Mouse (Mus musculus) myocyte (in vitro differentiated cells): ENCODE measurements around the gene Vps52. TPM values are rescaled to one million over a fixed set of nuclear protein-coding genes. Genes with fewer than 3 reads are reported as not detected.

Source experiments
- H3K27me3 ChIP-seq: one replicate; pipeline ENCODE4 v1.6.1; 2011; ENCODE audit not compliant: control insufficient read depth, insufficient read depth, insufficient read length
- H3K36me3 ChIP-seq: one replicate; pipeline ENCODE4 v1.6.1; 2011; ENCODE audit not compliant: control insufficient read depth, insufficient read depth
- H3K4me2 ChIP-seq: one replicate; pipeline ENCODE4 v1.6.1; 2011; ENCODE audit warnings: low read depth, control low read depth
- H3K4me3 ChIP-seq: one replicate; pipeline ENCODE4 v1.5.1; 2011; ENCODE audit warnings: mild to moderate bottlenecking, control low read depth, moderate library complexity
- H3K79me2 ChIP-seq: one replicate; pipeline ENCODE4 v1.6.1; 2011; ENCODE audit not compliant: control insufficient read depth, insufficient read depth
- H3ac ChIP-seq: one replicate; pipeline ENCODE4 v1.6.1; 2011; ENCODE audit not compliant: control insufficient read depth, insufficient read length
- CEBPB ChIP-seq: IDR thresholded peaks from 2 replicates; pipeline ENCODE4 v1.6.1; 2011; ENCODE audit warnings: mild to moderate bottlenecking, moderate library complexity; ENCODE audit not compliant: poor library complexity, insufficient read depth, severe bottlenecking
- E2F4 ChIP-seq: IDR thresholded peaks from one replicate; pipeline ENCODE4 v1.6.1; 2011; ENCODE audit warnings: mild to moderate bottlenecking, control low read depth, moderate library complexity; ENCODE audit not compliant: insufficient read depth
- MAX ChIP-seq: IDR thresholded peaks from one replicate; pipeline ENCODE4 v1.6.1; 2011; ENCODE audit warnings: low read depth, mild to moderate bottlenecking, control low read depth
- MYOD1 ChIP-seq, 3 experiments: IDR thresholded peaks; one replicate each; pipeline ENCODE4 v1.6.1; 2011; ENCODE audit warnings: control low read depth in 2 of 3, low read depth in 2 of 3, mild to moderate bottlenecking in 2 of 3, moderate library complexity in 1 of 3; ENCODE audit not compliant: insufficient read length in 2 of 3, control insufficient read depth in 1 of 3
- MYOG ChIP-seq, 3 experiments: IDR thresholded peaks; one replicate each; pipeline ENCODE4 v1.6.1; 2011; ENCODE audit warnings: control low read depth in 2 of 3, low read depth in 2 of 3, mild to moderate bottlenecking in 2 of 3; ENCODE audit not compliant: insufficient read length in 2 of 3, control insufficient read depth in 1 of 3, insufficient read depth in 1 of 3
- POLR2A ChIP-seq: IDR thresholded peaks from one replicate; pipeline ENCODE4 v1.6.1; 2011; ENCODE audit warnings: low read depth, mild to moderate bottlenecking, control low read depth, moderate library complexity; ENCODE audit not compliant: insufficient read length
- POLR2AphosphoS2 ChIP-seq: IDR thresholded peaks from one replicate; pipeline ENCODE4 v1.6.1; 2011; ENCODE audit warnings: low read depth, control low read depth; ENCODE audit not compliant: insufficient read length
- REST ChIP-seq: IDR thresholded peaks from one replicate; pipeline ENCODE4 v1.6.1; 2011; ENCODE audit warnings: mild to moderate bottlenecking, control low read depth, moderate library complexity; ENCODE audit not compliant: insufficient read depth, insufficient read length
- SRF ChIP-seq: IDR thresholded peaks from one replicate; pipeline ENCODE4 v1.6.1; 2011; ENCODE audit warnings: low read depth; ENCODE audit not compliant: control insufficient read depth, insufficient read length
- TCF12 ChIP-seq: IDR thresholded peaks from one replicate; pipeline ENCODE4 v1.6.1; 2011; ENCODE audit warnings: mild to moderate bottlenecking, control low read depth; ENCODE audit not compliant: poor library complexity, insufficient read depth, severe bottlenecking
- TCF3 ChIP-seq: IDR thresholded peaks from one replicate; pipeline ENCODE4 v1.6.1; 2011; ENCODE audit warnings: low read depth, control low read depth; ENCODE audit not compliant: insufficient read length
- USF1 ChIP-seq: IDR thresholded peaks from one replicate; pipeline ENCODE4 v1.6.1; 2011; ENCODE audit warnings: low read depth, mild to moderate bottlenecking, control low read depth, moderate library complexity
- polyA plus RNA-seq: library from polyadenylated mRNA; unstranded; fragments of >200 nt; fragmentation: generic; extraction: Trizol; gene quantifications from one replicate; pipeline ENCODE4 v1.2.1, GENCODE M21; 2012; ENCODE audit warnings: missing spikeins

Gene Vps52
- polyA plus RNA-seq, 1 experiment, result 29.9 TPM

- Histone ChIP-seq H3K4me2 (no peak overlapping the region), H3ac (no peak overlapping the region), H3K36me3 (peaks cover 11% of the 10 kb centered on the region), H3K4me3 (peak overlapping the region; percentile 85), H3K79me2 (peaks cover 13% of the 10 kb centered on the region), H3K27me3 (no peaks in the 10 kb centered on the region)
- TF ChIP-seq MYOG (IDR thresholded peaks at IDR 0.05; ENCODE audit: control insufficient read depth in 1 of 3, insufficient read depth in 1 of 3, insufficient read length in 2 of 3, low read depth in 2 of 3) (no peak), POLR2A (no peak), POLR2AphosphoS2 (no peak), SRF (no peak), TCF12 (no peak), REST (no peak), MYOD1 (IDR thresholded peaks at IDR 0.05; ENCODE audit: control insufficient read depth in 1 of 3, insufficient read length in 2 of 3, low read depth in 2 of 3) (no peak), E2F4 (no peak), TCF3 (no peak)
Observed at GRCm38 (mm10) chr17:33911052-33911812, 44.4 kb upstream of the Vps52 start.

- Histone ChIP-seq H3K4me2 (no peak overlapping the region), H3K4me3 (no peak overlapping the region), H3K27me3 (no peaks in the 10 kb centered on the region), H3K36me3 (peaks cover 11% of the 10 kb centered on the region), H3ac (no peak overlapping the region), H3K79me2 (peaks cover 15% of the 10 kb centered on the region)
- TF ChIP-seq MAX, result no peak
- TF ChIP-seq TCF12, result no peak
- TF ChIP-seq CEBPB, result no peak
- no peak for TF ChIP-seq REST
- TF ChIP-seq E2F4, result no peak
- TF ChIP-seq TCF3, result no peak
- TF ChIP-seq POLR2AphosphoS2, result no peak
- no peak for TF ChIP-seq USF1
- TF ChIP-seq SRF, result no peak
- no peak for TF ChIP-seq MYOD1 (IDR thresholded peaks at IDR 0.05; ENCODE audit: control insufficient read depth in 1 of 3, insufficient read length in 2 of 3, low read depth in 2 of 3)
- TF ChIP-seq MYOG (IDR thresholded peaks at IDR 0.05; ENCODE audit: control insufficient read depth in 1 of 3, insufficient read depth in 1 of 3, insufficient read length in 2 of 3, low read depth in 2 of 3), result no peak
- TF ChIP-seq POLR2A, result no peak
Observed at GRCm38 (mm10) chr17:33911813-33912414, 43.7 kb upstream of the Vps52 start.

- H3K36me3 ChIP-seq, result peaks cover 11% of the 10 kb centered on the region
- H3K4me3 ChIP-seq, result no peak overlapping the region
- H3K79me2 ChIP-seq, result peaks cover 16% of the 10 kb centered on the region
- H3ac ChIP-seq, result no peak overlapping the region
- TF ChIP-seq MYOD1 (IDR thresholded peaks at IDR 0.05; ENCODE audit: control insufficient read depth in 1 of 3, insufficient read length in 2 of 3, low read depth in 2 of 3), result no peak
- TF ChIP-seq REST, result no peak
- TF ChIP-seq MAX, result no peak
- no peak for TF ChIP-seq POLR2AphosphoS2
- TF ChIP-seq TCF12, result no peak
- no peak for TF ChIP-seq TCF3
- no peak for TF ChIP-seq USF1
- no peak for TF ChIP-seq MYOG (IDR thresholded peaks at IDR 0.05; ENCODE audit: control insufficient read depth in 1 of 3, insufficient read depth in 1 of 3, insufficient read length in 2 of 3, low read depth in 2 of 3)
- no peak for TF ChIP-seq CEBPB
- no peak for TF ChIP-seq E2F4
- no peak for TF ChIP-seq POLR2A
- no peak for TF ChIP-seq SRF
- no peaks in the 10 kb centered on the region for H3K27me3 ChIP-seq
- H3K4me2 ChIP-seq, result no peak overlapping the region
Observed at GRCm38 (mm10) chr17:33913264-33913663, 42.3 kb upstream of the Vps52 start.

- Histone ChIP-seq H3K4me2 (no peak overlapping the region), H3K27me3 (no peaks in the 10 kb centered on the region), H3ac (no peak overlapping the region), H3K4me3 (no peak overlapping the region), H3K79me2 (peaks cover 16% of the 10 kb centered on the region), H3K36me3 (peaks cover 11% of the 10 kb centered on the region)
- TF ChIP-seq SRF, result no peak
- TF ChIP-seq POLR2AphosphoS2, result no peak
- no peak for TF ChIP-seq MYOD1 (IDR thresholded peaks at IDR 0.05; ENCODE audit: control insufficient read depth in 1 of 3, insufficient read length in 2 of 3, low read depth in 2 of 3)
- no peak for TF ChIP-seq MYOG (IDR thresholded peaks at IDR 0.05; ENCODE audit: control insufficient read depth in 1 of 3, insufficient read depth in 1 of 3, insufficient read length in 2 of 3, low read depth in 2 of 3)
- no peak for TF ChIP-seq MAX
- no peak for TF ChIP-seq E2F4
- TF ChIP-seq TCF3, result no peak
- no peak for TF ChIP-seq REST
- TF ChIP-seq CEBPB, result no peak
- no peak for TF ChIP-seq TCF12
- no peak for TF ChIP-seq USF1
Observed at GRCm38 (mm10) chr17:33913905-33914304, 41.7 kb upstream of the Vps52 start.
